9 mouse cellular contexts compared by ENCODE assay signal in the genomic region with DNA sequence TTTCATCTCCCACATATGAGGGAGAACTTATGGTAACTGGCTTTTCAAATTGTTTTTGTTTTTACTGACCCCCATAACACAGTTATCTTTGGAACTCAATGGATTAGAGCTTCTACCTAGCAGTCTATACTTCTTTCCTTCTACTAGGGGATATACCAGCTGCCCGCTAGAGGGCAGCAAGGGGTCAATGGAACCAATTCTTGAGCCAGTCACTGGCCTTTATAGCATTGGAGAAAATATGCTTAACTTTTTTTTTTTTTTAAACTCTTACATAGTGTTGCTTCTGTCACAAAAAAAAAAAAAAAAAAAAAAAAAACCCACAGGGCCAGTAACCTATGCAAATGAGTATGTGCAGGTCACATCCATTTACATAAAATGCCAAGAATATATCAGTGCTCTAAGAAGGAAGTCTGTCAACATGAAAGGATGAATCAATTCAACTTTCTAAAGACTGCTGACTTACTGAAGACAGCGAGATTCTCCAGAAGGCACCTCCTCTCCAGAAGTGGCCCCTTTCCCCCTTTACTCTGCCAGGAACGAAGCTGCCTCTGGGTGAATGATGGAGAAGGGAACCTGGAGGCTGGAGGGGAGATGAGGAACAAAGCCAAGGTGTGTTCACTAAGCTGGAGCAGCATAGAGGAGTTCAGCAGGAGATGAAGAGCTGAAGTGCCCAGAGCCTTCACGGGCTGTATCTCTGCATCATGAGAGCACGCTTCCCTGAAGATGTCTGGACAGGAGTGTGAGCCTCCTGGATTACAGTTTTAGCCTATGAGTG.
A peak's percentile ranks its signal among the peaks of the same experiment; 100 is the strongest.
DNase-seq lines count a peak whose midpoint lies in the region; ATAC-seq and TF ChIP-seq lines count a peak whose summit lies in the region.
"Had no signal": no experiment of that assay in that cellular context is flagged by ENCODE, and none has a peak within 500 bp of the region (broad histone marks: within the 10 kb centered on the region; RNA-seq: fewer than 3 reads in every experiment).

No protein-coding gene starts in this region.

- H3K9ac ChIP-seq in forebrain, embryonic 12.5 days, result no peak overlapping the region
- H3K9ac ChIP-seq in hindbrain, embryonic 11.5 days (ENCODE audit: low read depth, low read length), result no peak overlapping the region
- H3K9ac ChIP-seq in lung, embryonic 16.5 days (ENCODE audit: low read length), result no peak overlapping the region
- H3K9ac ChIP-seq: limb, embryonic 13.5 days had no signal

- no peak overlapping the region for H3K4me3 ChIP-seq in bone marrow macrophage, adult 2 months (ENCODE audit: insufficient read depth, low read length)
- H3K4me3 ChIP-seq in forebrain, embryonic 12.5 days (replicated peaks), result no peak overlapping the region
- no peak overlapping the region for H3K4me3 ChIP-seq in hindbrain, embryonic 11.5 days (ENCODE audit: low read depth, low read length)
- no peak overlapping the region for H3K4me3 ChIP-seq in lung, embryonic 16.5 days (ENCODE audit: low read length)
- H3K4me3 ChIP-seq: limb, embryonic 13.5 days had no signal

- H3K9me3 ChIP-seq in forebrain, embryonic 12.5 days, result no peaks in the 10 kb centered on the region
- no peaks in the 10 kb centered on the region for H3K9me3 ChIP-seq in hindbrain, embryonic 11.5 days (ENCODE audit: control insufficient read depth, low read length)
- no peaks in the 10 kb centered on the region for H3K9me3 ChIP-seq in lung, embryonic 16.5 days (ENCODE audit: control insufficient read depth, low read length)
- H3K9me3 ChIP-seq: limb, embryonic 13.5 days had no signal

- H3K27ac ChIP-seq in bone marrow macrophage, adult 2 months (ENCODE audit: insufficient read depth, low read depth, low read length), result no peak overlapping the region
- no peak overlapping the region for H3K27ac ChIP-seq in forebrain, embryonic 12.5 days
- no peak overlapping the region for H3K27ac ChIP-seq in hindbrain, embryonic 11.5 days (ENCODE audit: low read depth, low read length)
- H3K27ac ChIP-seq in lung, embryonic 16.5 days (ENCODE audit: low read length), result no peak overlapping the region
- H3K27ac ChIP-seq: limb, embryonic 13.5 days had no signal

- no peak for ATAC-seq in CD4-positive, CD25-positive, alpha-beta regulatory T cell, adult 4 months
- ATAC-seq in forebrain, embryonic 12.5 days (ENCODE audit: low FRiP score), result peak; percentile 51; the same call in 1 of the 2 replicates
- ATAC-seq in hindbrain, embryonic 11.5 days (ENCODE audit: low FRiP score), result 0 out of 2 replicates have a peak, but pooled peaks have one; percentile 51
- ATAC-seq in lung, embryonic 16.5 days (ENCODE audit: low read depth), result peak; percentile 56; the same call in 1 of the 2 replicates

- no peaks in the 10 kb centered on the region for H3K4me1 ChIP-seq in bone marrow macrophage, adult 2 months (ENCODE audit: control insufficient read depth, insufficient read depth, low read length)
- H3K4me1 ChIP-seq in forebrain, embryonic 12.5 days, result no peaks in the 10 kb centered on the region
- H3K4me1 ChIP-seq in hindbrain, embryonic 11.5 days (replicated peaks; ENCODE audit: control insufficient read depth, insufficient read depth, low read length), result no peaks in the 10 kb centered on the region
- peaks cover 8% of the 10 kb centered on the region for H3K4me1 ChIP-seq in lung, embryonic 16.5 days (replicated peaks; ENCODE audit: control insufficient read depth, insufficient read depth, low read length)

- DNase-seq in CD4-positive, CD25-positive, alpha-beta regulatory T cell, adult 2 months (ENCODE audit: low read depth, low spot score), result peak; percentile 43
- DNase-seq in hindbrain, embryonic 11.5 days (ENCODE audit: low spot score), result peak; percentile 86
- DNase-seq in layer of hippocampus, adult 18-20 months (ENCODE audit: low spot score in 2 of 2), result peak; percentile 16 to 80
- DNase-seq in right cerebral cortex, postnatal 4 days, result peak; percentile 81

- no peaks in the 10 kb centered on the region for H3K36me3 ChIP-seq in forebrain, embryonic 12.5 days (replicated peaks)
- H3K36me3 ChIP-seq in hindbrain, embryonic 11.5 days (ENCODE audit: control insufficient read depth, insufficient read depth, low read length), result no peaks in the 10 kb centered on the region
- no peaks in the 10 kb centered on the region for H3K36me3 ChIP-seq in lung, embryonic 16.5 days (ENCODE audit: control insufficient read depth, insufficient read depth, low read length)
- H3K36me3 ChIP-seq: limb, embryonic 13.5 days had no signal

- TF ChIP-seq POLR2A in bone marrow macrophage, adult 2 months (IDR thresholded peaks at IDR 0.05; ENCODE audit: borderline replicate concordance, low read depth, low read length), result no peak

- TF ChIP-seq CTCF in bone marrow macrophage, adult 2 months (IDR thresholded peaks at IDR 0.05; ENCODE audit: low read depth, low read length), result peak; percentile 27; the same call in 1 of the 2 replicates

- no peak overlapping the region for H3K4me2 ChIP-seq in forebrain, embryonic 12.5 days
- H3K4me2 ChIP-seq in hindbrain, embryonic 11.5 days (replicated peaks; ENCODE audit: low read depth, low read length), result no peak overlapping the region
- H3K4me2 ChIP-seq in lung, embryonic 16.5 days (ENCODE audit: low read depth, low read length), result no peak overlapping the region
- H3K4me2 ChIP-seq: limb, embryonic 13.5 days had no signal

- no peaks in the 10 kb centered on the region for H3K27me3 ChIP-seq in forebrain, embryonic 12.5 days
- no peaks in the 10 kb centered on the region for H3K27me3 ChIP-seq in hindbrain, embryonic 11.5 days (ENCODE audit: control insufficient read depth, insufficient read depth, low read length)
- no peaks in the 10 kb centered on the region for H3K27me3 ChIP-seq in lung, embryonic 16.5 days (ENCODE audit: control insufficient read depth, insufficient read depth, low read depth, low read length)
- H3K27me3 ChIP-seq: limb, embryonic 13.5 days had no signal

- WGBS in forebrain, embryonic 12.5 days, result 66% methylated on average over 5 of the region's 5 CpGs
- WGBS in hindbrain, embryonic 11.5 days, result 58% methylated on average over 5 of the region's 5 CpGs
- 52% methylated on average over 5 of the region's 5 CpGs for whole genome bisulfite sequencing in lung, embryonic 16.5 days
